Mouse (Mus musculus) E14TG2a.4 (cell line): ENCODE results near the gene Rcor2.

ENCODE experiments used
- H3K27me3 ChIP-seq: 2 replicates; pipeline ENCODE4 v1.6.1; 2014; ENCODE audit warnings: low read length, control low read depth; ENCODE audit not compliant: insufficient read depth
- H3K36me3 ChIP-seq: 2 replicates; pipeline ENCODE4 v1.6.1; 2014; ENCODE audit warnings: low read length, control low read depth; ENCODE audit not compliant: insufficient read depth
- H3K4me1 ChIP-seq: replicated peaks from 2 replicates; pipeline ENCODE4 v1.6.1; 2014; ENCODE audit warnings: low read depth, low read length, control low read depth
- H3K4me3 ChIP-seq: replicated peaks from 2 replicates; pipeline ENCODE4 v1.5.1; 2014; ENCODE audit warnings: mild to moderate bottlenecking, low read length
- H3K9me3 ChIP-seq: 2 replicates; pipeline ENCODE4 v1.6.1; 2014; ENCODE audit warnings: low read length, control low read depth
- CTCF ChIP-seq: conservative IDR thresholded peaks from 2 replicates; pipeline ENCODE4 v1.5.1; 2014; ENCODE audit warnings: low read length
- NANOG ChIP-seq: IDR thresholded peaks from 2 replicates; pipeline ENCODE4 v1.6.1; 2014; ENCODE audit warnings: borderline replicate concordance, low read length, mixed read lengths
- POU5F1 ChIP-seq: IDR thresholded peaks from 2 replicates; pipeline ENCODE4 v1.6.1; 2014; ENCODE audit warnings: low read length, borderline replicate concordance

Rcor2 gene

DNA sequence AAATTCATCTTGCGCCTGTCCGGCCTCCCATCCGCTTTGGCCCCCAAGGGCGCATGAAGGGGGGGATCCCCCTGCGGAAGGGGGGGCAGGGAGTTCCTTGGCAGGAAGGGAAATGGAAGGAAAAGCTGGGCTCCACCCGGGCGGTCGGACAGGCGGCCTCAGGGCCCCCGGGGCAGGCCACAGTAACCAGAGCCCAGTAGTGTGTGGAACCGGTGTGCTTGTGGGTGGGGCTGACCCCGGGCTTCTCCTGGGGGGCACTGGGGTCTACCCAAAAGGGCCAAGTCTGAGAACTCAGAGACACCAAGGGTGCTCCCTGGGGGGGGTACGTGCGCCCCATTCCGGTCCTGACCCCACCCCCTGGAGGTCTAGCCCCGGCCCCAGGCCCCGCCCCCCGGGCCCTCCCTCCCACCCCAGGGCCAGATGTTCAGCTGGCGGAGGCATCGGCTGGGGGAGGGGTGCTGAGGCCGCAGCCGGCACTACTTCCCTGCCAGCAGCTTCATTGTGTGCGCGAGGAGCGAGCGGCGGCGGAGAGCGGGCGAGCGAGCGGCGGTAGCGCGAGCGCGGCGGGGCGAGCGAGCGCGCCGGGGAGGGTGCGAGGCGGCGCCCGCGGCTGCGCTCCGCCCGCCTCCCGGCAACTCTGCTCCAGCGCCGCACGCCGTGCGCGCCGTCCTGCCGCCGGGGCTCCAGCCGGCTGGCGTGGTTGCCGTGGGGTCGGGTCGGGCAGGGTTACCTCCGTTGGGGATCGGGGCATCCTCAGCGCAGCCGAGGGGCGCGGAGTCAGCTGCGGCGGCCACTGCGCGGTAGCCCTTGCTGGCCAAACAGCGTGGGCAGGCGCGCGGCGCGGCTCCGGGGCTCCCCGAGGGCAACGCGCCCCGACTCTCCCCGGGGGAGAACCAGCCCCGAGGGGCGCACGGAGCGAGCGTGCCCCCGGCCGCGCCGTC, 926 bp downstream of the Rcor2 start:
- peaks cover 85% of the 10 kb centered on the region for H3K4me1 ChIP-seq
- TF ChIP-seq POU5F1 (no peak), CTCF (no peak), NANOG (no peak)

DNA sequence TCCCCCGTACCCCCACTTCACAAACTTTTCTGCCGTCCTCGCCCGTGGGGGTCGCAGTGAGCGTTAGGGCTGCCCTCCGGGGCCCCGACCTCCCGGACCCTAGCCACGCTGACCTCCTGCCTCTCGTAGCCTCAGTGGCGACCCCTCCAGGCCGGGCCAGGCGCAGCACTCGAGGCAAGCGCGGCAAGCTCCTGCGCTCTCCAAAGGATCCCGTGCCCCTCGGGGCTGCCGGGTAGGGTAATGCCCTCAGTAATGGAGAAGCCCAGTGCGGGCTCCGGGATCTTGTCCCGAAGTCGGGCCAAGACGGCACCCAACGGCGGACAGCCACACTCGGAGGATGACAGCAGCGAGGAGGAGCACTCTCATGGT, 1.6 kb downstream of the Rcor2 start:
- Histone ChIP-seq H3K9me3 (no peaks in the 10 kb centered on the region), H3K36me3 (peaks cover 46% of the 10 kb centered on the region), H3K4me1 (peaks cover 85% of the 10 kb centered on the region), H3K4me3 (peak overlapping the region; percentile 98), H3K27me3 (no peaks in the 10 kb centered on the region)
- TF ChIP-seq NANOG (no peak), CTCF (peak; percentile 45)

More for the DNA sequence above, 926 bp downstream of the Rcor2 start:
- Histone ChIP-seq H3K36me3 (peaks cover 40% of the 10 kb centered on the region), H3K27me3 (no peaks in the 10 kb centered on the region), H3K4me3 (peak overlapping the region; percentile 98), H3K9me3 (no peaks in the 10 kb centered on the region)

DNA sequence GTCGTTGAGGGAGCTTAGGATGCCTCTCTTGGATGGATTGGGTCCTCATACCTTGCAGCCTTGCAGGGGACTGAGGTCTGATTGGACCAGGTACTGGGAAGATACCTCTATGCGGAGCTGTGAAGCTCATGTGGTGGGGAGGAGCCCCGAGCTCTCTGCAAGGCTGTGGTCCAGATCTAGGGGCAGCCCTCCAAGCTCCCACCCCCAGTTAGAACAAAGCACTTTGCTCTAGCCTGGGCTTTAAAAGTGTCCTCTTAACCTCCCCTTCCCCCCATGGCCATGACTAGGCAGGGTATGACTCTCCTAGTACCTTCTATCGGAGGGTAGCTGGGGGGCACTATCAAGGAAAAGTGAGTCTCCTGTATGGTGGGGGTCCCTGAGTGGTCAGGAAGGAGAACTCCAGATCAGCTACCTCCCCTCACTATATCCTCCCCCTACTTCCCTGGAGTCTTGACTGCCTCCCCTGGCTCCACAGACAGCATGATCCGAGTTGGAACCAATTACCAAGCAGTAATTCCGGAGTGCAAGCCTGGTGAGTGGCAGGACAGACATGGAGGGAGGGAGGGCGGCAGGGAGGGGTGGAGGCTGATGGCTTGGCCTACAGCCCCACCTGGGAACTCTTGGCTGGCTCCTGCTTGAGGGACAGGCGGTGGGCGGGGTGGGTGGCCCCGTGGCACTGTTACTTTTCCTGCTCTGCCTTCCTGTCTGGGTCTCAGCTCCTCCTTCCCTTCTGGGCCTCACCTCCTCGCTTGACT, 2.3 kb downstream of the Rcor2 start:
- Histone ChIP-seq H3K4me3 (peak overlapping the region; percentile 98), H3K4me1 (peaks cover 85% of the 10 kb centered on the region), H3K9me3 (no peaks in the 10 kb centered on the region), H3K36me3 (peaks cover 54% of the 10 kb centered on the region), H3K27me3 (no peaks in the 10 kb centered on the region)
- TF ChIP-seq NANOG (no peak), CTCF (no peak), POU5F1 (no peak)

DNA sequence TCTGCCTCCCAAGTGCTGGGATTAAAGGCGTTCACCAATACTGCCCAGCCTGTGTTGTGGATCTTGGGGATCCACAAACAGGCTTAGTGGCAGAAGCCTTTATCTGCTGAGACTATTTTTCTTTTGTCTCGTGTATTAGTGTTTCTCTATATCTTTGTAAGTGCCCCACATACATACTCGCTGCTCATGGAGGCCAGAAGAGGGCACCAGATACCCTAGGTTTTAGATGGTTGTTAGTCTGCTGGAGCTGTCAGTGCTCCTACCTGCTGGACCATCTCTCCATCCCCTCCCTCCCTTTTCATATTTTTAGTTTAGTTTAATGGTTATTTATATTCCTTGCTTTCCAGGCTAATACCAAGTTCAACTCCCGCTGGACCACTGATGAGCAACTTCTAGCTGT, 6.4 kb downstream of the Rcor2 start:
- Histone ChIP-seq H3K4me1 (peaks cover 94% of the 10 kb centered on the region), H3K9me3 (no peaks in the 10 kb centered on the region), H3K4me3 (peak overlapping the region; percentile 69), H3K27me3 (no peaks in the 10 kb centered on the region), H3K36me3 (peaks cover 94% of the 10 kb centered on the region)
- no peak for TF ChIP-seq NANOG
- TF ChIP-seq CTCF = 0 out of 2 replicates have a peak, but pooled peaks have one; percentile 7

DNA sequence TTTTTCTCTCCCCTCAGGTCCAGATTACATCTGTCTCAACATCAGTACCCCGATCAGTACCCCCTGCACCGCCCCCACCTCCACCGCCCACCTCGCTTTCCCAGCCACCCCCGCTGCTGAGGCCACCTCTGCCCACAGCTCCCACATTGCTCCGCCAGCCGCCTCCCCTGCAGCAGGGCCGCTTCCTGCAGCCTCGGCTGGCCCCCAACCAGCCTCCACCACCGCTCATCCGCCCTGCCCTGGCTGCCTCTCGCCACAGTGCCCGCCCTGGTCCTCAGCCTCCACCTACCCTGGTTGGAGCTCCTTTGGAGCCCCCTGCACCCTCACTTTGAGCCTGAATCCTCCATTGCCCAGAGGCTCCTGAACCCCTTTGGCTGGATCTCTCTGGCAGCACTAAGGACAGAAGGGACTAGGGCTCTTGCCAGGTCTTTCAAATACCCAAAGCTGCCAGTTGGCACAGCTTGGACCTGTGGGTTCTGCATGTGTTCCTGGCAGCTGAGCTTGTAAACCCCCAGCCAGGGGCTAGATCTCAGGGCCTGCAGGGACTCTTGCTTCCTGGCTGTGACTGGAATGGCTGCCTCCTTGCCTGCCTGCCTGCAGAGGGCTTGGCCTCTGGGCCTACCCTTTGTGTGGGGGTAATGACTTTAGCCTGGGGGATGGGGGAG, 7.3 kb downstream of the Rcor2 start:
- peaks cover 100% of the 10 kb centered on the region for H3K4me1 ChIP-seq
- H3K4me3 ChIP-seq = peak overlapping the region; percentile 69
- H3K27me3 ChIP-seq = no peaks in the 10 kb centered on the region
- H3K9me3 ChIP-seq = no peaks in the 10 kb centered on the region
- H3K36me3 ChIP-seq = peaks cover 100% of the 10 kb centered on the region
- no peak for TF ChIP-seq CTCF
- TF ChIP-seq NANOG = no peak
- no peak for TF ChIP-seq POU5F1

DNA sequence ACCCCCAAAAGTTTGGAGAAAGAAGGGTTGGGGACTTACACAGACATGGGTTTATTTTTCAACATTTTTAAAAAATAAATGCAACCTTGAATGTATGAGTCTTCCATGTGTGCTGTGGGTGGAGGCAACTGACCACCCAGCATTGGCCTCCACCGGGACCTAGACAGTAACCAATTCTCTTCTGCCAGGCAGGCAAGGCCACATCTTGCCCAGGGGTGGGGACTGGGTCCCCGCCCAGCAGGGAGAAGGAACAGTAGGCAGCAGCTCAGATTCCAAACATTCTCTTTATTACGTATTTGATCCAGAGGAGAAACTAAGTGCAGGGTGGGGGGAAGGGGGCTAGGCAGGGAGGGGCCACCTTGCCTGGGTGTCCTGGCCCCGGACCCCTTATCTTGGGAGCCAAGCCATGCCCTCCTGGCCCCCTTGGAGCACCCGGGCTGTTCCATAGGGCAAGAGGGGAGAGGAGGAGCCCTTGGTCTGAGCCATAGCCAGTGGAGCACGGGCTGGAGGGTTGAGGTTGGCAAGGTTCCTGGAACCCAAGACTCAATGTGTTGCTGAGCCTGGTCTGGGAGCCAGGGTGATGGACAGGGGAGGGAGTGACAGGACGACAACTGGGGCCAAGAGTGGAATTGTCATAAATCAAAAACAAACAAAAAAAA, 8.1 kb downstream of the Rcor2 start:
- H3K4me3 ChIP-seq = peak overlapping the region; percentile 69
- peaks cover 100% of the 10 kb centered on the region for H3K36me3 ChIP-seq
- H3K9me3 ChIP-seq = no peaks in the 10 kb centered on the region
- no peaks in the 10 kb centered on the region for H3K27me3 ChIP-seq
- TF ChIP-seq NANOG (no peak), POU5F1 (no peak), CTCF (no peak)
- H3K4me1 ChIP-seq = peaks cover 99% of the 10 kb centered on the region

DNA sequence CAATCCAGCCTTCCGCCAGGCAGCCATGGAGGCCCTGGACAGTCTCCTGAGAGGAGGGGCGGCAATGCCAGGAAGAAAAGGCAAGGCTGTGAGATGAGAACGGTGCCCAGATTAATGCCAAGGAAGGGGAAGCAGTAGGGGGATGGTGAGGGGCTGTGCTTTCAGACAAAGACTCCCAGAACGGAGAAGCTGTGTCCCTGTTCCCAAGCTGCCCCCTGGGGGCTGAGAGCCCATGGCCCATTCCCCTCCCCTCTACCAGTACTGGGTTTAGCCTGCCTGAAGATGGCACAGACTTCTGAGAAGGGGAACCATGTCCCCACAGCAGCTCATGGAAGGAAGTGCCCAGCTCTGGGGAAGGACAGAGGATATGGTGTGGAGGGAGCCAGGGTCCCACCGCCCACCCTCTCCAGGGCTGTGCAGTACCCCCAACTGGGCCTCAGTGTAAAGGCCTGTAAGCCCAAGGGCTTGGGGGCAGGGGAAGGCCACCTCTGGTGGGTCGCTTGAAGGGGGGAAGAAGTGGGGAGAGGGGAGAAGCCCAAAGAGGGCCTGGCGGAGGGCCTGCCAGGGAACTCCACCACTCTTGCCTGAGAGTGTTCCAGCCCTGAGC, 9.0 kb downstream of the Rcor2 start:
- peak overlapping the region; percentile 61 for H3K4me3 ChIP-seq

DNA sequence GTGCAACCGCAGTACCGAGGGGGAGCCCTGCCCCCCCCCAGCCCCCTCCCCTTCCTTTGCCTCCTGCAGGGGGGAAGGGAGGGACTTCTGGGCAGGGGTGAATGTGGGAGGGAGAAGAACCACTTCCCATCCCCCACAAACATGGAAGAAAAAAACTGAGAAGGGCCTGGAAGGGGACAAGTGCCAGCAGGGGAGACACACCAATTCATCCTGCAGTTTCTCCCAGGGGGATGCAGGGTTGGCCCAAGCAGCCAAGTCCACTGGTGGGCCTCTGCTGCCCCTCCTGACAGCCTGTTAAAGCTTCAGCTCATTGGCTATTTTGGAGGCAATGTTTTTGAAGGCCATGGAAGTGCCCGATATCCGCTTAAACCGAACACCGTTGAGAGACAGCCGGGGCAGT, 9.7 kb downstream of the Rcor2 start:
- TF ChIP-seq POU5F1 = no peak
- TF ChIP-seq NANOG = no peak
- no peaks in the 10 kb centered on the region for H3K9me3 ChIP-seq
- H3K36me3 ChIP-seq = peaks cover 100% of the 10 kb centered on the region

More for the DNA sequence above, 9.0 kb downstream of the Rcor2 start:
- peaks cover 99% of the 10 kb centered on the region for H3K4me1 ChIP-seq
- TF ChIP-seq POU5F1 (no peak), NANOG (no peak), CTCF (no peak)
- H3K36me3 ChIP-seq = peaks cover 100% of the 10 kb centered on the region
- H3K9me3 ChIP-seq = no peaks in the 10 kb centered on the region
- no peaks in the 10 kb centered on the region for H3K27me3 ChIP-seq

More for the DNA sequence above, 9.7 kb downstream of the Rcor2 start:
- no peaks in the 10 kb centered on the region for H3K27me3 ChIP-seq
- peak overlapping the region; percentile 61 for H3K4me3 ChIP-seq
- peaks cover 99% of the 10 kb centered on the region for H3K4me1 ChIP-seq
